Mouse (Mus musculus) pancreas, adult 10 weeks (tissue): ENCODE results near the gene Snx3. TPM values are rescaled to one million over a fixed set of nuclear protein-coding genes. Genes with fewer than 3 reads are reported as not detected.

Source experiments
- polyA plus RNA-seq: library from polyadenylated mRNA; stranded (reverse); fragments of 350-450 nt; fragmentation: Illumina TruSeq; extraction: RNeasy Lipid Tissue Mini Kit (QIAGEN cat#74804); gene quantifications from one replicate; pipeline ENCODE4 v1.2.3, GENCODE M21; 2015; ENCODE audit warnings: low read depth, low replicate concordance; ENCODE audit not compliant: insufficient read depth

The Snx3 gene
- 53.7 TPM for polyA plus RNA-seq

DNA sequence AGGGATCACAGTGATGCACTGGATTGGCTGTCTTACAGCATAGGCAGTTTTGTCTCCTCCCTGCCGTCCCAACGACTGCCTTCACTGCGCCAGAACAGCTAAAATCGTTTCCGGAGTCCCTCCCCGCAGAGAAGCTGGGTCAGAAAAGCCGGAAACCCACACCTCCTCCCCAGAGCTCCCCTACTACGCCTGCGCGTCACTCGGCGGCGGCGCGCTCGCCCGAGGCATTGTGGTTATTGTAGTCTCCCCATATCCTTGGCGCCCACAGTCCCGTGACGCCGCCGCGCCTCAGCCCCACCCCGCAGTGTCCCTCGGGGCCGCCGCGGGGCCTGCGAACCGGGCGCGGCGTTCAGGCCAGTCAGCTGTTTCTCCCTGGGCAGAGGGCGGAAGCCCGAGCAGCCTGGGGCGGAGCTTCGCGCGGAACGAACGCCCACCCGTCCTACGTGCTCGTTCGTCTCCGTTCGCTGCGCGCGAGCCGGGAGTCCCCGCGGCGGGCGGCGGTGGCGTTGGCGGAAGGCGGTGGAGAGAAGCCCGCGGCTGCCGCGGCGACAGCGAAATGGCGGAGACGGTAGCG is at the start of gene Snx3:
Snx3 (plus strand) TSS at position 256 of the 574 bp plus-strand sequence.

DNA sequence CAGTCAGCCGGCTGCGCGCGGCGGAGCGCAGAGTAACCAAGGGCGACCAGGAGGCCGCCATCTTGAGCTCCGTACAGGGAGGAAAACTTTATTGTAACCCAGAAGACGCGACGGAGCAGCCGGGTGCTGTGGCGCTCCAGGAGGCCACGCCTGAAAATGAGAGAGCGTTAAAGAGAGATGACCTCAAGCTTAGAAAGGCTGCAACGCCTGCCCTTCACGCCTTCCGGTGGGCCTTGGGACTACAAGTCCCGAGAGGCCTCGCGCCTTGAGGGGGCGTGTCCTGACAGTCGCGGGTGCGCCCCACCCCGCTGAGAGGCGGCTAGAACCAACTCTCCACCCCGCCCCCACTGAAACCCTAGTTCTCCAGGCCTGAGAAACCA is 23.5 kb upstream of the Snx3 start, which contains the start of gene Afg1l:
Afg1l (minus strand) TSS at position 225 of the 380 bp plus-strand sequence.

DNA sequence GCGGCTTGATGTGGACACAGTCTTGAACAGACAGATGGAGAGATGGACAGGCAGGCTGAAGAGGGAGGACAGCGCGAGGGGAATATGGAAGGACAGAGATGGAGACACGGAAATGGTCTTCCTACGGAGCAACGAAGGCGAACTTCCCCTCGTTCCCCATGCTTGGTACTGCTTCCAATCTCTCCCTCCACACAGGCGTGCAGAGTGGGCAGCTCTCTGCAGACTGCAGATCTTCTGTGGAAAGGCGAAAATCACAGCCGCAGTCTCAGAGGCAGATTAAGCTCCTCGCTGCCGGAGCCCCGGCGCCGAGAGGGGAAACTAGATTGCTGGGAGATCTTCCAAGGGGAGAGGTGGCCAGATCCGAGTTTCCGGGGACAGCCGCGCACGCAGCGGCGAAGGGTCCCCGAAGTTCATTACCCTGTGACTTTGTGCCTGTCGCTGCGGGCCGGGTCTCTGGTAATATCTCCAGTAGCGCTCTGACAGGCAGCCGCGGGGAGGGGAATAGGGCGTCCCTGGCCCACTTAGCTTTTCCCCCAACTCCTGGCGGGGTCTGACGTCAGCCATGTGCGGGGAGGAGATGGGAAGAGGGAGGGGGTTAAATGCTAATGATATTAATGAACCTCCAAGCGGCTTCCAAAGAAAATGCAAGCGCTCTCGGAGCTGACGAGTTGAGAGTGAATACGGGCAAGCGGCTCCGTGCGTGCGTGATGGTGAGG is 81.5 kb downstream of the Snx3 start, which contains the start of the genes Nr2e1 and Ostm1:
Nr2e1 (minus strand) TSS at position 476 of the 716 bp plus-strand sequence.
Ostm1 (plus strand) TSS at position 666 of the 716 bp plus-strand sequence.

Other genes with a start within 250 kb of the Snx3 start
- 5.9 TPM for gene Foxo3, start 225.3 kb upstream of the Snx3 start, polyA plus RNA-seq
- 4.5 TPM for gene Afg1l, start 23.5 kb upstream of the Snx3 start, polyA plus RNA-seq
- not detected for gene Nr2e1, start 81.6 kb downstream of the Snx3 start, polyA plus RNA-seq
- gene Ostm1, start 81.8 kb downstream of the Snx3 start, polyA plus RNA-seq: 7.0 TPM